Mouse (Mus musculus): Measurements from ENCODE around the gene Bicc1.

The Bicc1 gene

DNA sequence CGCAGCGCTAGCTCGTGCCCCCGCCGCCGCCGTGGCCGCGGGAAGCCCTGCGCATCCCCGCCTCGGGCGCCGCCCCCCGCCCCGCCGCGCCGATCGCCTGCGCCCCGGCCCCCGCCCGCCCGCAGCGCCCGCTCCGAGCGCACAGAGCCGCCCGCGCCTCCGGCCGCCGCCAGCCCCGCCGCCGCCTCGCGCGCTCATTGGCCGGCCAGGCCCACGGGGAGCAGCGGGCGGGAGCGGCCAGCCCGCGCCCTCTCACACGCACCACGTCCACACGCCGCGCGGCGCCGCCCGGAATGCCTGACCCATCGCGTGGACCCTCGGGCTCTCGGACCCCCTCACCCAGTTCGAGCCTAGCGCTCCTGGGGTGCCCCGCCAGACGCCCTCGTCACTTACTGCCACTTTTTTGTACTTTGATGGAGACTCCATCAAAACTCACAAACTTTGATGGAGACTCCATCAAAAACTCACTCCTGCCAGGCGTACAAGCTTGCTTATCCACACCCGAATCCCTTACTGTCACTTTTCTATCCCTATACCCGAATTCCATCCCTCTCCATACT, at the start of gene Bicc1:
Bicc1 (minus strand) TSS at position 25 of the 560 bp plus-strand sequence.
- POLR2A ChIA-PET: interaction anchor here in 2 of 4 experiments (0.6 to 1.7 kb wide), 4 partner anchors 16 to 58 kb away, joined by 3 to 5 read pairs (median 4); no protein-coding TSS in a partner anchor
- CTCF ChIA-PET: interaction anchor here in 2 of 4 experiments (0.6 to 1.1 kb wide), 2 partner anchors 59 to 1136 kb away, joined by 3 to 4 read pairs; no protein-coding TSS in a partner anchor

- ChIA-PET CTCF (interaction anchor here in 3 of 4 experiments (0.7 to 1.5 kb wide), 3 partner anchors 24 to 30 kb away, joined by 3 to 5 read pairs (median 4); no protein-coding TSS in a partner anchor), POLR2A (interaction anchor here in 1 of 4 experiments (1.1 kb wide), 1 partner anchor 51 kb away, joined by 4 read pairs; no protein-coding TSS in a partner anchor)
Observed at GRCm38 (mm10) chr10:71201512-71201911, 42.0 kb upstream of the Bicc1 start.

DNA sequence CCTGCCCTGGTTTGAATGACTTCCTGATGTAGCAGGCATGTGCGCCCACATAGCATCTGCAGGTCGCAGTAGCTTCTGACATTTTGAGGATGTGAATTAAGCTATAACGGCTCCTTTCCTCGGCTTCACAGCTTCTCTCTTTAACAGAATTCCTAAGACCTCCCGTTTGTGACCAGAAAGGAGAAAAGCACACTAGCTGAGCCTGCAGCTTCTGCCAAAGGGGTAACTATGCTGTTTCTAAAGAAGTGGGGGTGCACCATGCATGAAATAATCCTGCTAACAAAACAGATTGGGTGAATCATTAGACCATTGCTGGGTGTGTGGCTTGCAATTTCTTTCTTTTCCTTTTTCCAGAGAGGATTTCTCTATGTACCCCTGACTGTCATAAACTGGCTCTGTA, 41.5 kb upstream of the Bicc1 start:
- POLR2A ChIA-PET: interaction anchor here in 1 of 4 experiments (1.1 kb wide), 1 partner anchor 51 kb away, joined by 4 read pairs; no protein-coding TSS in a partner anchor
- CTCF ChIA-PET: interaction anchor here in 2 of 4 experiments (0.8 to 1.5 kb wide), 2 partner anchors 25 kb away, joined by 3 to 5 read pairs; no protein-coding TSS in a partner anchor

GRCm38 (mm10) chr10:71198676-71199075, 39.2 kb upstream of the Bicc1 start:
- ChIA-PET POLR2A (no interaction called here), CTCF (interaction anchor here in 1 of 4 experiments (0.5 kb wide), 1 partner anchor 338 kb away, joined by 6 read pairs; no protein-coding TSS in a partner anchor)

- CTCF ChIA-PET: interaction anchor here in 3 of 4 experiments (0.5 to 2.0 kb wide), 4 partner anchors 10 to 129 kb away, joined by 3 to 6 read pairs (median 4); no protein-coding TSS in a partner anchor
Observed at GRCm38 (mm10) chr10:71197036-71197785, 37.7 kb upstream of the Bicc1 start.

DNA sequence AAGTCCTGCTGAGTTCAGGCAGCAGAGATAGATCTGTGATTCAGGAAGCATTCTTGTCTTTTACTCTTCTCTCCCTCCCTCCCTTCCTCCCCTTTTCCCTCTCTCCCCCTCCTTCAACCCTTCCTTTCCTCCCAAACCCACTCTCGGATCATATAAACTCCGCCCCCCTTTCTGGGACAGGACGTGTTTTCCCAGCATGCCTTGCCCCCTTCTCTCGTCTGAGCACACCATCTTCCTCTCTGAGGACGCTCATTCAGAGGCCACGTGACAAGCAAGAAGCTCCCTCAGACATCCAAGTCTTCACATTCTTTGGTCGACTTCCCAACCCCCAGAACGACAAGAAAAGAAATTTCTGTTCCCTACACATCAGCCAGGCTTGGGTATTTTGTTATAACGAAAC, 36.0 kb upstream of the Bicc1 start:
- ChIA-PET CTCF (interaction anchor here in 1 of 4 experiments (0.6 kb wide), 1 partner anchor 22 kb away, joined by 5 read pairs; no protein-coding TSS in a partner anchor), POLR2A (interaction anchor here in 1 of 4 experiments (0.9 kb wide), 1 partner anchor 22 kb away, joined by 3 read pairs; no protein-coding TSS in a partner anchor)

More at GRCm38 (mm10) chr10:71197036-71197785, 37.7 kb upstream of the Bicc1 start:
- POLR2A ChIA-PET: interaction anchor here in 1 of 4 experiments (0.6 kb wide), 1 partner anchor 1481 kb away, joined by 3 read pairs; no protein-coding TSS in a partner anchor

- CTCF ChIA-PET: interaction anchor here in 1 of 4 experiments (0.9 kb wide), 1 partner anchor 23 kb away, joined by 3 read pairs; no protein-coding TSS in a partner anchor
- POLR2A ChIA-PET: no interaction called here
Observed at GRCm38 (mm10) chr10:71194713-71195112, 35.2 kb upstream of the Bicc1 start.

DNA sequence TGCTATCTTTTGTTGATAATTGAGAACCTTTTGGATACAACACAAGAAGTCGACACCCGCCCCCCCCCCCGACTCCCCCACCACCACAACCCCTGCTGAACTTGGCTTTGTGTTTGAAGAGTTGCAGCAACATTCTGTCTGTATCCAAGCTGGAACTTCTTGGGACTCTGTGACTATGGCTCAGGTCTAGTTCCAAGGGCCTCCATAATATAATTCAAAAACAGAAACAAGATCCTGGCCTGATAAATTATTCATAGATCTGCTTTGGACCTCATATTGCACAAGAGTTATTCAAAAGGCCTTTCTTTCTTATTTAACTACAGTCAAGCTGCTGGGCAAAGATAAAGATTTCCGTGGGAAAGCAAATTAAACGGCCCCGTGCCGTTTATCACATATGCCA, 33.8 kb upstream of the Bicc1 start:
- ChIA-PET POLR2A (interaction anchor here in 1 of 4 experiments (0.6 kb wide), 1 partner anchor 81 kb away, joined by 3 read pairs; no protein-coding TSS in a partner anchor), CTCF (no interaction called here)

GRCm38 (mm10) chr10:71192886-71193285, 33.4 kb upstream of the Bicc1 start:
- CTCF ChIA-PET: no interaction called here
- POLR2A ChIA-PET: no interaction called here

- POLR2A ChIA-PET: interaction anchor here in 1 of 4 experiments (0.5 kb wide), 1 partner anchor 110 kb away, joined by 3 read pairs; no protein-coding TSS in a partner anchor
- CTCF ChIA-PET: interaction anchor here in 3 of 4 experiments (0.5 to 1.2 kb wide), 3 partner anchors 17 to 225 kb away, joined by 3 to 5 read pairs (median 4); no protein-coding TSS in a partner anchor
Observed at GRCm38 (mm10) chr10:71188681-71189080, 29.2 kb upstream of the Bicc1 start.

GRCm38 (mm10) chr10:71185059-71185458, 25.6 kb upstream of the Bicc1 start:
- POLR2A ChIA-PET: no interaction called here
- CTCF ChIA-PET: no interaction called here

- ChIA-PET CTCF (interaction anchor here in 1 of 4 experiments (0.5 kb wide), 1 partner anchor 241 kb away, joined by 3 read pairs; no protein-coding TSS in a partner anchor), POLR2A (no interaction called here)
Observed at GRCm38 (mm10) chr10:71183339-71184031, 24.0 kb upstream of the Bicc1 start.

DNA sequence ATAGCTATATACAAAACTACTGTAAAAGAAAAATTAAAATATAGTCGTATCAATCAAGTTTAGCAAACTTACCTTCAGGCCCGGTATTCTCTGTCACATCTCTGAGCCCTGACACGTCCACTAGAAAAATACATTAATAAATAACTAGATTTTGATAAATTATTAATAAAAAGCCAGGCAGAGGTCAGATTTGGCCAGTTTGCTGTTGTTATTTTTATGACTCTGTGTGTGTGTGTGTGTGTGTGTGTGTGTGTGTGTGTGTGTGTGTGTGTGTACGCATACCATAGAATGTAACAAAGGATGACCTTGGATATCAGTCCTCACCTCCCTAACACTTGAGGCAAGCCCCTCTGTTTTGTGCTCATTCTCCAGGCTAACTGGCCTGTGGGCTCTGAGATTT, 22.4 kb upstream of the Bicc1 start:
- POLR2A ChIA-PET: interaction anchor here in 3 of 4 experiments (0.7 to 1.1 kb wide), 4 partner anchors 10 to 52 kb away, joined by 3 to 4 read pairs (median 4); no protein-coding TSS in a partner anchor
- CTCF ChIA-PET: interaction anchor here in 2 of 4 experiments (0.7 to 1.3 kb wide), 2 partner anchors 10 to 56 kb away, joined by 3 to 5 read pairs; no protein-coding TSS in a partner anchor

GRCm38 (mm10) chr10:71181091-71181490, 21.6 kb upstream of the Bicc1 start:
- POLR2A ChIA-PET: interaction anchor here in 3 of 4 experiments (0.7 to 1.1 kb wide), 4 partner anchors 11 to 454 kb away, joined by 3 to 4 read pairs (median 3); no protein-coding TSS in a partner anchor
- CTCF ChIA-PET: interaction anchor here in 1 of 4 experiments (1.3 kb wide), 1 partner anchor 9 kb away, joined by 5 read pairs; no protein-coding TSS in a partner anchor

DNA sequence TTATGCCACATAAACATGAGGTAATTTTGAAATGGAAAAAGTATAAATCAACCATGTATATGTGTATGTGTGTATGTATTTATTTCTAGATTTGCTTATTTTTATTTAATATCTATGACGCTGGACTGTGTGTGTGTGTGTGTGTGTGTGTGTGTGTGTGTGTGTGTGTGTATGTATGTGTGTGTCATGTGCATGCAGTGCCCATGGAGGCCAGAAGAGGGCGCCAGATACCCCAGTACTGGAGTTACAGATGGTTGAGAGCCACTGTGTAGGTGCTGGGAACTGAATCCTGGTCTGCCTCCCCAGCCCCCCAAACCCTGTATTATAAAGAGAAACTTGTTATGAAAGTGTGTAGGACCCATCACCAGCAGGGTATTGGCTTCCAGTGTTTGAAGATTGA, 20.6 kb upstream of the Bicc1 start:
- ChIA-PET CTCF (no interaction called here), POLR2A (interaction anchor here in 1 of 4 experiments (0.9 kb wide), 1 partner anchor 52 kb away, joined by 3 read pairs; no protein-coding TSS in a partner anchor)

DNA sequence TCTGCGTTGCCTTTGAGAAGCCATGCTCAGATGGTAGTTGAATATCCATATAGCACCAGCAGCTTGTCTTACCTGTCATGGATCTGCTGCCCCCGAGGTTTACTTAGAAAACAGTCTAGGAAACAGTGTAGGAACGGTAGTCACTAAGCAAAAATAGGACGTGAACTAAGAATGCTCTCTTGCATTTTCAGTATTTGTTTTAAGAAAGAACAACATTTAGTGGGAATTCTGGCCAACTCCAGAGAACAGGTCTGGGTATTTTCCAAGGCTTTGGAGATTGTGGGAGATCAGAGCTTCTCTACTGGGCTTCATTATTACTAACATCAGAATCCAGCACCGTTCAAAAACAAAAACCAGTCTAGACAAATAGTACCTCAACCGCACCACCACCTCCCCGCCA, 17.7 kb upstream of the Bicc1 start:
- POLR2A ChIA-PET: no interaction called here
- CTCF ChIA-PET: interaction anchor here in 1 of 4 experiments (0.7 kb wide), 1 partner anchor 49 kb away, joined by 3 read pairs; no protein-coding TSS in a partner anchor

DNA sequence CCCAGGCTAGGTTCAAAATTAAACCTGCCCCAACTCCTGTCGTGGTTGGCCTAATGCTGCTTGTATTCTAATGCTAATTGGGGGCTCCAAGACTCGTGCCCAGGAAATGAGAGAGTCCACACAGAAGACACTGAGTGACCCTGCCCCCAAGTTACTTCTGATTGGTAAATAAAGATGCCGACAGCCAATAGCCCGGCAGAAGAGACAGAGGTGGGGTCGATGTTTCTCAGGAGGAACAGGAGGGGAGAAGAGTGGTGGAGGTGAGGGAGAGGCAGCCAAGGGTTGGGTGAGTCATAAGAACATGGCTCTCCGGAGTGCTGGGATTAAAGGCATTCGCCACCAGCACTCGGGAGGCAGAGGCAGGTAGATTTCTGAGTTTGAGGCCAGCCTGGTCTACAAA, 16.8 kb upstream of the Bicc1 start:
- CTCF ChIA-PET: no interaction called here
- POLR2A ChIA-PET: no interaction called here

- POLR2A ChIA-PET: interaction anchor here in 2 of 4 experiments (0.7 to 1.1 kb wide), 2 partner anchors 11 to 16 kb away, joined by 3 to 7 read pairs; no protein-coding TSS in a partner anchor
- CTCF ChIA-PET: no interaction called here
Observed at GRCm38 (mm10) chr10:71175280-71175679, 15.8 kb upstream of the Bicc1 start.
